24 mouse cellular contexts compared by ENCODE assay signal in genomic region chr2:73295023-73295422, GRCm38 (mm10). TPM values are rescaled to one million over a fixed set of nuclear protein-coding genes. Genes with fewer than 3 reads are reported as not detected.
"Had no signal": no experiment of that assay in that cellular context is flagged by ENCODE, and none has a peak within 500 bp of the region (broad histone marks: within the 10 kb centered on the region; RNA-seq: fewer than 3 reads in every experiment).

No protein-coding gene starts in this region.

- ATAC-seq: lung, postnatal 0 days; midbrain, embryonic 16.5 days had no signal

- H3K4me1 ChIP-seq: lung, embryonic 15.5 days; midbrain, embryonic 10.5 days; midbrain, embryonic 12.5 days; neural tube, embryonic 15.5 days; stomach, embryonic 15.5 days had no signal

- DNase-seq: lung, adult 2 months; lung, postnatal 14 days; lung, postnatal 36 days; midbrain, embryonic 14.5 days; right cerebral cortex, postnatal 14 days; thymus, adult 2 months; thymus, postnatal 25 days; thymus, postnatal 4 days had no signal

- H3K9me3 ChIP-seq: liver, embryonic 15.5 days; lung, embryonic 15.5 days; megakaryocyte, embryonic 14.5 days; midbrain, embryonic 10.5 days; midbrain, embryonic 12.5 days; neural tube, embryonic 13.5 days; neural tube, embryonic 15.5 days; stomach, embryonic 15.5 days had no signal

- H3K36me3 ChIP-seq: stomach, embryonic 15.5 days had no signal

- H3K4me2 ChIP-seq: liver, embryonic 15.5 days; lung, embryonic 15.5 days; midbrain, embryonic 12.5 days; neural tube, embryonic 13.5 days; neural tube, embryonic 15.5 days; stomach, embryonic 15.5 days had no signal

- H3K9ac ChIP-seq: liver, embryonic 15.5 days; lung, embryonic 15.5 days; midbrain, embryonic 12.5 days; neural tube, embryonic 13.5 days; neural tube, embryonic 15.5 days; stomach, embryonic 15.5 days had no signal

- H3K4me3 ChIP-seq: liver, embryonic 15.5 days; lung, embryonic 15.5 days; megakaryocyte, embryonic 14.5 days; midbrain, embryonic 10.5 days; midbrain, embryonic 12.5 days; myocyte; neural tube, embryonic 13.5 days; neural tube, embryonic 15.5 days; stomach, embryonic 15.5 days had no signal

- H3K27ac ChIP-seq: liver, embryonic 15.5 days; lung, embryonic 15.5 days; macrophage; midbrain, embryonic 10.5 days; midbrain, embryonic 12.5 days; neural tube, embryonic 13.5 days; neural tube, embryonic 15.5 days; stomach, embryonic 15.5 days; stomach, postnatal 0 days had no signal

- H3K27me3 ChIP-seq: liver, embryonic 15.5 days; lung, embryonic 15.5 days; megakaryocyte, embryonic 14.5 days; midbrain, embryonic 12.5 days; neural tube, embryonic 13.5 days; neural tube, embryonic 15.5 days; stomach, embryonic 15.5 days had no signal

RNA-seq across cellular contexts. Expression of gene Sp9, which starts 23.3 kb away (rescaled TPM):
- total RNA-seq: megakaryocyte progenitor cell, adult 5-6 weeks had no signal
- polyA plus RNA-seq: liver, embryonic 15.5 days; lung, adult 2 months; lung, embryonic 15.5 days; lung, postnatal 0 days; spleen, adult 2 months; stomach, postnatal 0 days; thymus, adult 2 months; urinary bladder, adult 2 months had no signal
